Mouse (Mus musculus) lung, adult 18-20 months (tissue): Measurements from ENCODE around the gene Timm29.
A peak's percentile ranks its signal among the peaks of the same experiment; 100 is the strongest.

Experiments used
- DNase-seq, 2 experiments: peaks; one replicate each; pipeline ENCODE4 v3.0.0; 2022; ENCODE audit warnings: mixed read lengths in 2 of 2

Gene Timm29

GRCm38 (mm10) chr9:21620229-21620628, 27.7 kb downstream of the Timm29 start:
- no peak for DNase-seq

GRCm38 (mm10) chr9:21622676-21623075, 30.2 kb downstream of the Timm29 start:
- DNase-seq, result no peak

- no peak for DNase-seq
These were observed 33.1 kb downstream of the Timm29 start for GRCm38 (mm10) chr9:21625342-21626339.

GRCm38 (mm10) chr9:21626571-21626970, 34.0 kb downstream of the Timm29 start:
- no peak for DNase-seq

GRCm38 (mm10) chr9:21627145-21627795, 34.7 kb downstream of the Timm29 start:
- DNase-seq, result no peak

DNA sequence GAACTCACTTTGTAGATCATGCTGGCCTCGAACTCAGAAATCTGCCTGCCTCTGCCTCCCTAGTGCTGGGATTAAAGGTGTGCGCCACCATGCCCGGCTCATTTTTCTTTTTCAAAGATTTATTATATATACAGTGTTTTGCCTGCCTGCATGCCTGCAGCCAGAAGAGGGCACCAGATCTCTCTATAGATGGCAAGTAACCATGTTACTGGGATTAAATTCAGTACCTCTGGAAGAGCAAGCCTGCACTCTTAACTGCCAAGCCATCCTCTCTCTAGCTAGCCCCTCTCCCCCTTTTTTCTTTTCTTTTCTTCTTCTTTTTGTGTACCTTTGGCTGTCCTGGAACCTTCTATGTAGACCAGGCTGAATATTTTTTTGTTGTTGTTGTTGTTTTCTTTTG, 38.2 kb downstream of the Timm29 start:
- DNase-seq, result peak; percentile 25 to 46

DNA sequence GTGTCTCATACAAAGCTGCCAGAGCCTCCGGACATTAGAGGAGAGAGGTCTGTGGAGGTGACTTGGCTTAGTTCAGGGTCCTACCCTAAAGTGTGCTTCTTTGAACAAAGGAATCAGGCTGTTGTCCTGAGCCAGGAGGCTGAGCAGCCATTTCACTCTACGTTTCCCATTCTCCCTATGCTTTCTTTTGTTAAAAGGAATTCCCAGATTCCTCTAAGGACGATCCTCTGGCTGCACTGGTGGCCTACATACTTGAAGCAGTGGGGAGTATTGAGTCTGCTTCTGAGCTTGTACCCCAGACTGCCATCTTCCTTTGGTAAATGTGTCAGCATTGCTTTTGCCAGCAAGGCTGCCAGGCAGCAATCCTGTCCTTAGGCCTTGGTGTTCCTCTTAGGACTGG, 40.6 kb downstream of the Timm29 start:
- no peak for DNase-seq

- DNase-seq, result no peak
These were observed 43.1 kb downstream of the Timm29 start for GRCm38 (mm10) chr9:21635639-21636038.

DNA sequence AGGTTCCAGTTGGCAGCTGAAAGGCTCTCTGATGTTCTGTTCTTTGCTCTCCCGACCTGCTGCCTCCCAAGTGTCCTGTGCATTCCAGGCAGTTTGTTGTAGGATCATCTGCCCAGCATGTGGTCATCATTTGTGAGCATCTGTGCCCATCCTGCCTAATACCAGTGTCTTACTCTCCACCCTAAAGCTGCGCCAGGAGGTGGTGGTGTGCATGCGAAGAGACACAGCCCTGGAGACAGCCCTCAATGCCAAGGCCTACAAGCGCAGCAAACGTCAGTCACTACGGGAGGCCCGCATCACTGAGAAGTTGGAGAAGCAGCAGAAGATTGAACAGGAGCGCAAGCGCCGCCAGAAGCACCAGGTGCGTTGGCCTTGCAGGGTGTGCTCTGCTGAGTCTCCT, 46.5 kb downstream of the Timm29 start:
- no peak for DNase-seq
